Mouse (Mus musculus): ENCODE measurements at regions not wholly inside any gene's neighbourhood (a gene's known extent, or its start where the extent isn't known, plus 50 kb on each side); places are given as distances from the start of the nearest gene placed in this dataset.

- ChIA-PET CTCF (no interaction called here), POLR2A (no interaction called here)
Observed at GRCm38 (mm10) chr9:5822234-5822633, 346.1 kb upstream of the Pdgfd start.

GRCm38 (mm10) chr9:5828871-5829270 lies 339.5 kb upstream of the Pdgfd start:
- ChIA-PET POLR2A (no interaction called here), CTCF (no interaction called here)

- POLR2A ChIA-PET = no interaction called here
Observed at GRCm38 (mm10) chr9:5842381-5842780, 326.0 kb upstream of the Pdgfd start.

GRCm38 (mm10) chr9:5879725-5880124 lies 288.7 kb upstream of the Pdgfd start:
- POLR2A ChIA-PET = no interaction called here
- CTCF ChIA-PET = no interaction called here

More at GRCm38 (mm10) chr9:5842381-5842780, 326.0 kb upstream of the Pdgfd start:
- CTCF ChIA-PET = interaction anchor here in 1 of 4 experiments (0.6 kb wide), 1 partner anchor 10 kb away, joined by 3 read pairs; no protein-coding TSS in a partner anchor

- POLR2A ChIA-PET = interaction anchor here in 1 of 4 experiments (0.6 kb wide), 1 partner anchor 1039 kb away, joined by 9 read pairs; no protein-coding TSS in a partner anchor
- CTCF ChIA-PET = no interaction called here
Observed at GRCm38 (mm10) chr9:5922526-5922925, 245.9 kb upstream of the Pdgfd start.

GRCm38 (mm10) chr9:5928166-5928850 lies 240.1 kb upstream of the Pdgfd start:
- CTCF ChIA-PET = no interaction called here
- POLR2A ChIA-PET = no interaction called here

- ChIA-PET POLR2A (no interaction called here), CTCF (no interaction called here)
Observed at GRCm38 (mm10) chr9:5972292-5972691, 196.1 kb upstream of the Pdgfd start.
